Mouse (Mus musculus) midbrain, embryonic 13.5 days (tissue): ENCODE data around the gene Gbp5. TPM values are rescaled to one million over a fixed set of nuclear protein-coding genes. Genes with fewer than 3 reads are reported as not detected.
"Not testable (repeated sequence)": the region's sequence is repeated elsewhere in the genome, so short reads cannot be mapped to it uniquely, and the experiment has no call there.

ENCODE experiments used
- ATAC-seq: fragments of 200-750 bp; cut with Nextera tagmentation; 2 replicates; pipeline ENCODE4 v1.8.0; 2017; ENCODE audit warnings: mild to moderate bottlenecking, moderate TSS enrichment, moderate library complexity
- H3K27ac ChIP-seq: fragments of 300-500 bp; sonication (generic); 2 replicates; pipeline ENCODE4 v1.5.1; 2015; ENCODE audit warnings: inconsistent platforms, mild to moderate bottlenecking, moderate library complexity
- H3K27me3 ChIP-seq: fragments of 300-500 bp; sonication (generic); 2 replicates; pipeline ENCODE4 v1.6.1; 2015; ENCODE audit warnings: mild to moderate bottlenecking, inconsistent platforms
- H3K36me3 ChIP-seq: fragments of 300-500 bp; sonication (generic); 2 replicates; pipeline ENCODE4 v1.6.1; 2015; ENCODE audit warnings: mild to moderate bottlenecking, inconsistent platforms
- H3K4me1 ChIP-seq: fragments of 300-500 bp; sonication (generic); replicated peaks from 2 replicates; pipeline ENCODE4 v1.6.1; 2015; ENCODE audit warnings: inconsistent platforms
- H3K4me2 ChIP-seq: fragments of 300-500 bp; sonication (generic); replicated peaks from 2 replicates; pipeline ENCODE4 v1.6.1; 2015; ENCODE audit warnings: moderate library complexity, mild to moderate bottlenecking, inconsistent platforms
- H3K4me3 ChIP-seq: fragments of 300-500 bp; sonication (generic); replicated peaks from 2 replicates; pipeline ENCODE4 v1.5.1; 2015; ENCODE audit warnings: mild to moderate bottlenecking, inconsistent platforms
- H3K9ac ChIP-seq: fragments of 300-500 bp; sonication (generic); replicated peaks from 2 replicates; pipeline ENCODE4 v1.6.1; 2015; ENCODE audit warnings: mild to moderate bottlenecking, inconsistent platforms
- H3K9me3 ChIP-seq: fragments of 300-500 bp; sonication (generic); 2 replicates; pipeline ENCODE4 v1.6.1; 2016; ENCODE audit warnings: mild to moderate bottlenecking, inconsistent platforms
- WGBS: fragments of 180-500 bp; shearing (Covaris S2); methylation state at CpG from one replicate; pipeline ENCODE4 v1.1.7; 2015; 5-methylcytosine and 5-hydroxymethylcytosine counted together
- polyA plus RNA-seq: library from polyadenylated mRNA; unstranded; fragments of >200 nt; fragmentation: Nextera tagmentation; extraction: Ambion mirVana; gene quantifications from 2 replicates; pipeline ENCODE4 v1.2.1, GENCODE M21; 2015

The Gbp5 gene
- polyA plus RNA-seq, 1 experiment from 2014 or later: 0.07 TPM

GRCm38 (mm10) chr3:142497123-142497841 lies 3.5 kb downstream of the Gbp5 start:
- Histone ChIP-seq H3K4me3 (no peak overlapping the region), H3K9ac (no peak overlapping the region)

GRCm38 (mm10) chr3:142498941-142499340 lies 5.2 kb downstream of the Gbp5 start:
- WGBS: 93% methylated on average over 5 of the region's 5 CpGs
- Histone ChIP-seq H3K36me3 (no peaks in the 10 kb centered on the region), H3K27me3 (no peaks in the 10 kb centered on the region), H3K4me1 (no peaks in the 10 kb centered on the region), H3K9ac (no peak overlapping the region), H3K4me2 (no peak overlapping the region), H3K9me3 (no peaks in the 10 kb centered on the region), H3K4me3 (no peak overlapping the region), H3K27ac (no peak overlapping the region)
- ATAC-seq: no peak

More at GRCm38 (mm10) chr3:142497123-142497841, 3.5 kb downstream of the Gbp5 start:
- ATAC-seq: no peak
- Histone ChIP-seq H3K9me3 (no peaks in the 10 kb centered on the region), H3K4me2 (peak overlapping the region; percentile 14; the same call in 1 of the 2 replicates), H3K27ac (no peak overlapping the region), H3K36me3 (no peaks in the 10 kb centered on the region), H3K27me3 (no peaks in the 10 kb centered on the region), H3K4me1 (no peaks in the 10 kb centered on the region)
- 66% methylated on average over 15 of the region's 15 CpGs for WGBS

- Histone ChIP-seq H3K27me3 (0 out of 2 replicates have a peak, but pooled peaks cover 4% of the 10 kb centered on the region), H3K4me1 (peaks cover 5% of the 10 kb centered on the region), H3K27ac (no peak overlapping the region), H3K36me3 (no peaks in the 10 kb centered on the region), H3K9ac (no peak overlapping the region), H3K4me2 (no peak overlapping the region), H3K9me3 (no peaks in the 10 kb centered on the region), H3K4me3 (no peak overlapping the region)
- no peak for ATAC-seq
- WGBS: 34% methylated on average over 3 of the region's 3 CpGs
Measured at GRCm38 (mm10) chr3:142528116-142528515, 34.3 kb downstream of the Gbp5 start.

- Histone ChIP-seq H3K4me3 (peak overlapping the region; percentile 55), H3K4me1 (peaks cover 5% of the 10 kb centered on the region), H3K27ac (no peak overlapping the region), H3K9me3 (no peaks in the 10 kb centered on the region), H3K4me2 (peak overlapping the region; percentile 92), H3K9ac (no peak overlapping the region), H3K27me3 (0 out of 2 replicates have a peak, but pooled peaks cover 4% of the 10 kb centered on the region), H3K36me3 (no peaks in the 10 kb centered on the region)
- ATAC-seq: no peak
- WGBS: 75% methylated on average over 2 of the region's 2 CpGs
Measured at GRCm38 (mm10) chr3:142529597-142529996, 35.8 kb downstream of the Gbp5 start.

- no peaks in the 10 kb centered on the region for H3K36me3 ChIP-seq
- H3K4me3 ChIP-seq: peak within 1 kb of the TSS; percentile 55
- peak; percentile 87 for ATAC-seq
- H3K4me1 ChIP-seq: peaks cover 5% of the 10 kb centered on the region
- 0 out of 2 replicates have a peak, but pooled peaks cover 4% of the 10 kb centered on the region for H3K27me3 ChIP-seq
- WGBS: 3% methylated on average over 30 of the region's 30 CpGs
- H3K9ac ChIP-seq: peak within 1 kb of the TSS; percentile 67
- no peaks in the 10 kb centered on the region for H3K9me3 ChIP-seq
- H3K27ac ChIP-seq: no peak within 1 kb of the TSS
- H3K4me2 ChIP-seq: peak within 1 kb of the TSS; percentile 92
Measured at GRCm38 (mm10) chr3:142530087-142530953, 36.5 kb downstream of the Gbp5 start, which contains the start of gene Gbp7. Gene Gbp7 (plus strand): TSS chr3:142530342.

GRCm38 (mm10) chr3:142531595-142531994 lies 37.8 kb downstream of the Gbp5 start:
- no peaks in the 10 kb centered on the region for H3K36me3 ChIP-seq
- WGBS: 83% methylated on average over 3 of the region's 3 CpGs

GRCm38 (mm10) chr3:142533185-142533584 lies 39.4 kb downstream of the Gbp5 start:
- 91% methylated on average over 3 of the region's 3 CpGs for WGBS
- Histone ChIP-seq H3K4me1 (peaks cover 5% of the 10 kb centered on the region), H3K9ac (no peak overlapping the region), H3K27me3 (0 out of 2 replicates have a peak, but pooled peaks cover 4% of the 10 kb centered on the region), H3K36me3 (no peaks in the 10 kb centered on the region), H3K4me3 (no peak overlapping the region), H3K4me2 (no peak overlapping the region), H3K9me3 (no peaks in the 10 kb centered on the region), H3K27ac (no peak overlapping the region)
- no peak for ATAC-seq

More at GRCm38 (mm10) chr3:142531595-142531994, 37.8 kb downstream of the Gbp5 start:
- H3K4me3 ChIP-seq: no peak overlapping the region
- H3K9me3 ChIP-seq: no peaks in the 10 kb centered on the region
- H3K27me3 ChIP-seq: 0 out of 2 replicates have a peak, but pooled peaks cover 4% of the 10 kb centered on the region
- H3K4me2 ChIP-seq: no peak overlapping the region
- ATAC-seq: no peak
- peaks cover 5% of the 10 kb centered on the region for H3K4me1 ChIP-seq
- H3K27ac ChIP-seq: no peak overlapping the region
- no peak overlapping the region for H3K9ac ChIP-seq

GRCm38 (mm10) chr3:142535667-142536066 lies 41.9 kb downstream of the Gbp5 start:
- no peak overlapping the region for H3K9ac ChIP-seq
- 76% methylated on average over 1 of the region's 1 CpGs for WGBS
- H3K4me1 ChIP-seq: peaks cover 3% of the 10 kb centered on the region; the same call in 1 of the 2 replicates
- H3K4me2 ChIP-seq: no peak overlapping the region
- 0 out of 2 replicates have a peak, but pooled peaks cover 4% of the 10 kb centered on the region for H3K27me3 ChIP-seq
- no peaks in the 10 kb centered on the region for H3K36me3 ChIP-seq
- no peaks in the 10 kb centered on the region for H3K9me3 ChIP-seq
- no peak overlapping the region for H3K27ac ChIP-seq
- ATAC-seq: no peak
- H3K4me3 ChIP-seq: no peak overlapping the region

- Histone ChIP-seq H3K9ac (no peak overlapping the region), H3K9me3 (no peaks in the 10 kb centered on the region), H3K27me3 (no peaks in the 10 kb centered on the region), H3K27ac (no peak overlapping the region), H3K36me3 (no peaks in the 10 kb centered on the region), H3K4me2 (no peak overlapping the region), H3K4me1 (no peaks in the 10 kb centered on the region), H3K4me3 (no peak overlapping the region)
- 90% methylated on average over 6 of the region's 6 CpGs for WGBS
- no peak for ATAC-seq
Measured at GRCm38 (mm10) chr3:142541391-142541790, 47.6 kb downstream of the Gbp5 start.

GRCm38 (mm10) chr3:142542776-142543175 lies 49.0 kb downstream of the Gbp5 start:
- not testable (repeated sequence) for H3K9ac ChIP-seq, H3K27ac ChIP-seq, H3K4me2 ChIP-seq, H3K4me1 ChIP-seq, H3K36me3 ChIP-seq, H3K27me3 ChIP-seq, H3K9me3 ChIP-seq, H3K4me3 ChIP-seq
- 84% methylated on average over 12 of the region's 12 CpGs for WGBS
- ATAC-seq: peak; percentile 68

GRCm38 (mm10) chr3:142546690-142547089 lies 52.9 kb downstream of the Gbp5 start:
- H3K9ac ChIP-seq: no peak overlapping the region
- no peaks in the 10 kb centered on the region for H3K27me3 ChIP-seq
- H3K9me3 ChIP-seq: no peaks in the 10 kb centered on the region
- H3K4me3 ChIP-seq: no peak overlapping the region
- 88% methylated on average over 3 of the region's 3 CpGs for WGBS
- H3K4me1 ChIP-seq: no peaks in the 10 kb centered on the region
- no peaks in the 10 kb centered on the region for H3K36me3 ChIP-seq
- H3K27ac ChIP-seq: no peak overlapping the region
- no peak overlapping the region for H3K4me2 ChIP-seq
- ATAC-seq: no peak
